Mouse (Mus musculus) telencephalon, adult 2 months (tissue): Measurements from ENCODE around the gene Lipc.

Experiments
- DNase-seq: peaks from one replicate; pipeline ENCODE4 v3.0.0-alpha.2; 2011; ENCODE audit warnings: low read depth, low spot score

The Lipc gene

DNA sequence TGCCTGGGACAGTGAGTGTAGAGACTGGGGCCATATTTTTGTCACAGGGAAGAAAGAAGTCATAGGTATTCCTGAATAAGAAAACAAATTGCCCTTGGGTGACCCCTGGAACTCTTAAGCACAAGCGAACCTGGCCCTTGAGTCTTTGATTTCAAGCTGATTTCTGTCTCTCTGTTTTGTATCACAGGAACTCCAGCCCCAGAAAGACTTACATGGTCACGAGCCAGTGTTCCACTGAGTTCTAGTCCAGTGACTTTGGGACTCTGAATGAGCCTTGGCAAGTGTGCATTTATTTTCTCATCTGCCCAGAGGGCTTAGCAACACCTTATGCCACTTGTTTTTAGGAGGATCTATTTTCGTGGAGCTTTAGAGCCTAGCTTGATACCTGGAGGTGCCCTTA, 5.7 kb upstream of the Lipc start:
- DNase-seq = no peak

DNA sequence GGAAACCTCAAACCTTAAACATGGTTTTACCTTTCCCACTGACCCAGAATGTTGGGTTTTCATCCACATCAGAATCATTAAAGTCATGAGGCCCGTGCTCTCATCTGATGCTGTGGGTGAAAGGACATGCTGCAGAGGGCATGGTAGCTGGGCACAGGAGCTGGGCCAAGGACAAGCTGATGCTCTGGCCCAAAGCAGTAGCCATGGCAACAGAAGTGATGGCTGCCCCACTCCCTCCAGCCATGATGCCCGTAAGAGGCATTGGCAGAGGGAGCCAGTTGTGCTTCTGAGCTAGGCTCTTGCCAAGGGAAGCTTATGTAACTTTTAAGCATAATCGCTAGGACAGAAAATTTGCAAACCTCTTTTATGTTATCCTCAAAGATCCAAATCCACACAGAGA, 2.2 kb upstream of the Lipc start:
- DNase-seq = no peak

DNA sequence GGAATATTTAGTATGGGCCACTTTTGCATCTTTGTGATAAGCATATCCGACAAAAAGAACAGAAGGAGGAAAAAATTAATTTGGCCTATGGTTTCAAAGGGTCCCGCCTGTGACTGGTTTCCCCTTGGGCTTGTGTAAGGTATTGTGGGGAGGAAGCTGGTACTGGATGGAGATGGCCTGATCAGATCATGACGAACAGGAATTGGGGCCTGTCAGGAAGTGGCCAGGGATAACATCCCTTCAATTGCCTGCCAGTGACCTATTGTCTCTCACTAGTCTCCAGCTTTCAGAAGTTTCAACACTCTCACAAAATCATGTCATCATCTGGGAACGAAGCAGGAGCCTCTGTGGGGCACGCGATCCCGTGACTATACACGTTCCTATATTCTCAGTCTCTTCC, 2.7 kb downstream of the Lipc start:
- no peak for DNase-seq

DNA sequence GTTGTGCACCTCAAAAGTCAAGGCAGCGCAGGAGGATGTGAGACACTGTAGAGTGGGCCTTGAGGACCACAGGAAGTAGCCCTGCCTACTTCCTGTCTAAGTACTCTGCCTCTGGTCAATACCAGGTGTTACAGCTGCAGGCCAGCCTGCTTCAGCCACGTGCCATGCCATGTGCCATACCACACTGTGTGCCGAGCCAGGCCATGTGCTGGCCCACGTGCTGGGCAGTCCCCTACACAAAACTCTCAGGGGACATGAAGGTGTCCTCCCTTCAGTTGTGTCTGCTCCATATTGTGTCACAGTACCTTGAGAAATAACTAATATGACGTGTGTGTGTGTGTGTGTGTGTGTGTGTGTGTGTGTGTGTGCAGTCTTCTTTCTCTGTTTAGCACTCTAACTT, 4.7 kb downstream of the Lipc start:
- DNase-seq = no peak

DNA sequence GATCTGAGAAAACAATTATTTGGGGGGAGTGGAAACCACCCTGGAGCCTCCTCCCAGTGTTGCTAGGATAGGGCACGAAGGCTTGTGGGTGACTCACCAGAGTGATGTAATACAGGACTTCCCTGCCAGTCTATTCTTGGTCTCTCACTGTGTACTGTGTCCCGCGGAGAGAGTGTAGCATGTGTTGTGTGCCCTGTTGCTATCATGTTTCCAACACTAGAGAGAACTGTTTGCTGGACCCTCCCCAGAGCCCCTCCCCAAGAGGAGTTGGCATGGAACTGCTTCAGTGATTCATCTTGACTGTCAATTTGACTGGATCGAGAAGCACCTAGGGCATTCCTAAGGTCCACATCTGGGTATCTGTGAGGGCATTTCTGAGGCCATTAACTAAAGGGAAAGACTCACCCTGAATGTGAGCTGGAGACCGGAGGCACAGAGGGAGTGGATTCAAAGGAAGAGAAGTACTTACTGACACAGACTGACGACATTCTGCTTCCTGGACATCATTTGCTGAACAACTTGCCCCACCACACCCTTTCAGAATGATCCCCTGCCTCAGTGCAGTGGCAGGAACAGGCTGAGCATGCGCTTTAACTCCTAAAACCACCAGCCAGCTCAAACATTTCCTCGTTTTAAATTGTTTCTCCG, 9.2 kb downstream of the Lipc start:
- no peak for DNase-seq

DNA sequence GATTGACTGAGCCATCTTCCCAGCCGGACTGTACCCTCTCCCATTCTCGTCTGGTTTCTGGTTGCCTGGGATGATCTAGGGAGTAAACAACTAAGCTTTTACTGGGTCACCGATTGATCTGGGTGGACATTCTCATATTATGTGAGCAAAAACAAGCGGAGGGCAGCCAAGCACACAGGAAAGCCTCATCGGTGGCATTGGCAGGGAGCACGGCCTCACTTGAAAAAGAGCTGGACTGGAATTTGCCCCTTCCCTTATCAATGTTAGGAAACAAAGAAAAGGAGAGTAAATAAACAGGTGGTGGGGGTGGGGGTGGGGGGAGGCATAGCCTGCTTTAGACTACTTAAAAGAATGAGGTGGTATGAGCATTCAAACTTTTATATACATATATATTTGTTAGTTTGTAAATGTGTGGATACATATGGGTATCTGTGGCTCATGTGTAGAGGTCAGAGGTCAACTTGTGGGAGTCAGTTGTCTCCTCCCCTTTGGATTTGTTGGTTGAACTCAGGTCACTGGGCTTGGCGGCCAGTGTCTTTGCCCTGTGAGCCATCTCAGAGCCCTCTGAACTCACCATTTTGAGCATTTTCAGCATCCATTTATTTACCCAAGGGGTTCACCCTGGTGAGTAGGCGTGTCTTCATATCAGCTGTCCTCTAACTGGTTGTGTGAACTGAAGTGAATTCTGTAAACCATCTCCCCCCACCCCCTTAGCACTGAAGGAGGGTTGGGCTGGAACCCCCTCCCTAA, 12.1 kb downstream of the Lipc start:
- DNase-seq = no peak

DNA sequence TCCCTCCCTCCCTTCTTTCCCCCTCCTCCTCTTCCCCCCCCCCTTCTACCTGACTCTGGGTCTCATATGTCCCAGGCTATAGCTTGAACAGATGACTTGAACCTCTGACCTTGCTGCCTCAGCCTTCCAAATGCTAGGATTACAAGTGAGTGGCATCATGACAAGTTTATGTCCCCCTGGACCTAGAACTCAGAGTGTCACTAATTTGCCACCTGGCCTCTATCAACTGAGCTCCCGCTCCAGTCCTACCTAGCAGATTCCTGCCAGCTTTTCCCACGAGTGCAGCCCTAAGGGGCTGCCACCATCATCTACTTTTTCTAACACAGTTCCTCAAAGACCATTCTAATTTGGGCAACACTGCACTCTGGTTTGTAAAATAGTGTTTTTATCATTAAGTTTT, 13.2 kb downstream of the Lipc start:
- no peak for DNase-seq

DNA sequence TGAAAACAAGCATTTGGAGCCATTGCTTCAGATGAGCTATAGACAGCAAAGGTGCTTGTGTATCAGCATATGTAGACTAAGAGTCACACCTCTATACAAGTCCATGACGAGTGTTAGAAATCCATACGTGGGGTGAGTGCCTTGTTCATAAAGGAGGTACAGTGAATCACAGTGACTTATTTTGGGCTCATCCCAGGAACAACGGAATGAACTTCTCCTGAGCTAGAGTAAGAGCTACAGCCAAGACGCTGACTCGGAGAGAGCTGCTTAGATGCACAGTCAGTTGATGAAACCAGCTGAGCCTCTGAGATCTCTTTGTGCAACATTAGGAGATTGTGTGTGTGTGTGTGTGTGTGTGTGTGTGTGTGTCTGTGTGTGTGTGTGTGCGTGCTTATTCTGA, 13.9 kb downstream of the Lipc start:
- no peak for DNase-seq

DNA sequence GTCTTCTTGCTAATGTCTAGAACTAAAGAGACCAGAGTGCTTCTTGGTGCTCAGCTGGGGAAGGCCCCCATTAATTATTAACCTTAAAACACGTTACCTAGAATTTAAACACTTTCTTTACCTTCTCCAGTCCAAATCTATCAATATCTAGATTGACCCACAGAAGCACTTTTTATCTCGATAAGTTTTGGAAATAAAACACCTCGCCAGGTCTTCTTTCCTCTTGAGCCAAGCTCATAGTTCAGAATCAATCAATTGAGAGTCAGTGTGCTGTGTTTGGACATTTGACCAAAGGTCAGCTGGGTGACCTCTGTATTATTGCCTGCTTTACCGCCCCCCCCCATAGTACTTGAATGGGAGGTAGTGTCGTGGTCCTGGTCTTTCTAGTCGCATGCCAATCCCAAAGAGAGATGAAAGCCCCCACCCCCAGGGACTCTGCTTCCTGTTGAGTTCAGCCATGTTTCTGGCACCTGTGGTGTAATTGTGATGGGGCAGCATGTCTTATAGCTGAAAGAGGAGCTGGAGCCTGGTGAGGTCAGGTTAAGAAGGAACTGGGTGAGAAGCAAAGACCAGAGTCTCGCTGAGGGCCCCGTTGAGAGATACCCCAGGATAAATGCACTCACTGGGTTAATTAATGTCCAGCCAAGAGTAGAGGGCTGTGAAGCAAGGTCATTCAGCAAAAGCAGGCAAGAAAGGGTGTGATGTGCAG, 17.3 kb downstream of the Lipc start:
- DNase-seq = no peak

DNA sequence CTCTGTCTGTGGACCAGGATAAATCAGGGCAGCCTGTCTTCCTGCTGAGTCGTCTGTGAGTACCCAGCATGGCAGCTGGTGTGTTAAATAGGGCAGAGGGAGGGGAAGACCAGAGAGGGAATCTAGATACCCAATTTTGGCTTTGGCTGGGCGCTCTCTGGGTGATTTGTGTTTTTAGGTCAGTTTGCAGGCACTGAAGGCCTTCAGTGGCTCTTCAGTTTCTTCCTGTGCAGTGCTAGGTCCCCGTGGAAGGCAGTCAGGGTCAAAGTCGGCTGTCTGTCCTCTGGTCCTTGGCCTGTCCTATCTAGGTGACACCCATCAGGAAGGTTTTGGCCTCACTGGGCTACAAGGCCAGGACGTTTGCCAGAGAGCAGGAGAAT, 21.4 kb downstream of the Lipc start:
- DNase-seq = no peak

DNA sequence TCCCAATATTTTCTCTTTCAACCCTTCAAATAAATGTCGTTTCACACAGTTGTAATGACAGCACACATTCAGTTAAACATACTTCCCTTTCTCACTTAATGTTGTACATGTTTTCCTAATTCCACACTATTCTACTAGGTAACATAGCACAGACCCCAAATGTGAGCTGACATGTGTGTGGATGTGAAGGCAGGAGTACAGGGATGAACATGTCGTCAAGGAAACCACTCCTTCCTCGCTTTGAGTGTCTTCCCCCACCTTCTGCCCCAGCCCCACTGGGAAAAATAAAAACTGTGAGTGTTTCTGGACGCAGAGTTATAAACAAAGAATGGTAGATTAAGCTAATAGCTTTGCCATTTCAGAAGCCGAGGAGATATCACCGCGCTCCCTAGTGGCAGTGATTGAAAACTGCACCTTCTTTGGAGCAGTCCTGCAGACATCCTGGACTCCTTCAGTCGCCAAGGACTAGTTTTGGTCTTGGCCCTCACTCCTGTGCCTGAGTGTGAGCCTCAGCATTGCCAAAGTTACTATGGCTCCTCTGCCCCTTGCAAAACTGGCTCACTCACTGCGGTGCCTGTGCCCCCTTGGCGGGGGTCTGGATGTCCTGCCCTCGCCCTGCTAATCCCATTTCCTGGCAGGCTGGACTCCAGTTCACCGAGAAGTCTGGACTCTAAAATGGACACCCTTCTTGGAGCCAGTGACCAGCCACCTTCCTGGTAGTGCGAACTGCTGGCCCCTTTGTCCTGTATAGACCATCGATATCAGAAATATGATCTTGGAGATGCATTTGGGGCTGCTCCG, 22.0 kb downstream of the Lipc start:
- no peak for DNase-seq

DNA sequence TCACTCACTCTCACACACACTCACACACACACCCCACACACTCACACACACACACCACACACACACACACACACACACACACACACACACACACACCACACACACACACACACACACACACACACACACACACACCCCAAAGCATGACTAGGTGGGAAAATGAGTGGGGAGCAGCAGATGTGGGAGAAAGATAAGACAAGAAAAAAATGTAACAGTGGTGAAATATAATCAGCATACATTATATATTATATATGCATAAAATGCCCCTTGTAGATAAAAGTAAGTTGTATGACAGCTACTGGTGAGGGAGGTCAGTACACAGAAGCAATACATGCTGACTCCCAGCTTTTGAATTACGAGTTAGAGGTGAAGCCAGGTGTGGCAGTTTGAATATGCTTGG, 23.6 kb downstream of the Lipc start:
- DNase-seq = no peak

DNA sequence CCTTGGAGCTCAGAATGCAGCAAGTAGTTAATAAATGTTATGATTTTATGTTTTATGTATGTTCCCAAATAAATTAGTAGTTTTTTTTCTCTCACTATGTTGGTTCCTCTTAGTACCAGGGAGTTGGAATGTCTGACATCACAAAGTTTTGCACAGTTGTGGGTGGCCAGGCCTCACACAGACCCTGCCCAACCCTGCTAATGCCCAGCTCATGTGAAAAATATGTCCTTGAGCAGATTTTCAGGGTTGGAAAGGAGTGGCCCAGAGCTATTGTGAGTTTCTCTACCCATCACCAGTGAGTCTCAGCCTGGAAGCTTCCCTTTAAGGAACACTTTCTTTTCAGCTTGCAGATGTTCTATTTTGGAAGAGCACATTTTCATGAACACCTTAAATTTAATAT, 24.3 kb downstream of the Lipc start:
- DNase-seq = no peak

DNA sequence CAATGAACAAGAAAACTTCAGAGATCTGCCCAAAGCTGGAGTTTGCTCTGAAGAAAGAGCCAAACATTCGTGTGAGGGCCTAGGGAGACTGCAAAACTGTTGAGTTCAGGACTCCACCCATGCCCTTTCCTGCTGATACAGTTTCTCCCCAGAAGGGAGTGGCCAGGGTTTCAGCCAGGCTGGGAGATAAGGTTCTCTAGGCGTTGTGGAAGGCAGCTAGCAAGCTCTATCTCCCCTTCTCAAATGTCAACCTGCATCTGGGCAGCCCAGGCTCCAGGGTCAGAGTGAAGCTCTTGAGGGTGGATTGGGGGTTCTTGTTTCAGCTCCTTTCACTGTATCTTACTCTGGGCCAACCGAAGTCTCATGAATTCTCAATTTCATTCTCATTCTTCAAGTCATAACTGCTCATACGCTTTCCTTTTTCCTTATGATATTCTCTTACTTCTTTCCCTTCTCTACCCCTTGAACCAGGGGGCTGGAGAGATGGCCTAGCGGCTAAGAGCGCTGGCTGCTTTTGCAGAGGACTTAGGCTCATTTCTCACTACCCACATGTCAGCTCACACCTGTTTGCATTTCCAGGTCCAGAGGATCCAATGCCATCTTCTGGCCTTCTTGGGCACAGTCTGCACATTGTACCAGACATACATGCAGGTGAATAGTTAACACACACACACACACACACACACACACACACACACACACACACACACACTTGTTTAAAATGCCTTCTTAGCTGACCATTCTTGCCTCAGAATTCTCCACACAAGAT, 25.0 kb downstream of the Lipc start:
- no peak for DNase-seq

DNA sequence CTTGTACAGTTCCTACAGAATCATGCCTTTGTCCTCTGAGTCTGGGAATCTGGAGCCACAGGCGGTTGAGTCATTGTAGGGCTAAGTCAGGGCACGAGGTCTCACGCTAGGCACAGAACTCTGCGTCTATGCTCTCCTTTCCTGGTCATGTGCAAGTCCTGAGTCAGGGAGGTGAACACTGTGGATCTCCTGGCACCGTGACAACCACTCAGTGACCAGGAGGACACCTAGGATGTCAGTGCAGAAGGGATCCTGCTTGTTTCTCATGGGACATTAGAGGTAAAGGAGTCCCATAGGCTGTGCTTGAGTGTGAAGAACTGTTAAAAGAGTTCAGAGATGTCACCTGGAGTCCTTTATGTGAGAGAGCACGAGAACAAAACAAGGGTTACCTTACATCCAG, 26.8 kb downstream of the Lipc start:
- DNase-seq = no peak

DNA sequence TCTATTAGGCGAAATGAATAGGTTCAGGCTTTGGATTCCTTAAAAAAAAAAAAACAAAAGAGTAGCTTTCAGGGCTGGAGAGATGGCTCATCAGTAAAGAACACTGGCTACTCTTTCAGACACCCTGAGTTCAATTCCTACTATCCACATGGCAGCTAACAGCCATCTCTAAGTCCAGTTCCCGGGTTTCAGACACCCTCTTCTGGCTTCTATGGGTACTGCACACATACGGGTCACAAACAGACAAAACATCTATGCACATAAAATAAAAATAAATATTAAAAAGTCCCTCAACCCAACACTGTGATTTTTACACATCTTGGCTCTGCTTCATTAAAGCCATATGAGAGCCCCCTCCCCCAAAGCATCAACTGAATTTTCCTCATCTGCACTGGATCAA, 27.3 kb downstream of the Lipc start:
- DNase-seq = no peak

DNA sequence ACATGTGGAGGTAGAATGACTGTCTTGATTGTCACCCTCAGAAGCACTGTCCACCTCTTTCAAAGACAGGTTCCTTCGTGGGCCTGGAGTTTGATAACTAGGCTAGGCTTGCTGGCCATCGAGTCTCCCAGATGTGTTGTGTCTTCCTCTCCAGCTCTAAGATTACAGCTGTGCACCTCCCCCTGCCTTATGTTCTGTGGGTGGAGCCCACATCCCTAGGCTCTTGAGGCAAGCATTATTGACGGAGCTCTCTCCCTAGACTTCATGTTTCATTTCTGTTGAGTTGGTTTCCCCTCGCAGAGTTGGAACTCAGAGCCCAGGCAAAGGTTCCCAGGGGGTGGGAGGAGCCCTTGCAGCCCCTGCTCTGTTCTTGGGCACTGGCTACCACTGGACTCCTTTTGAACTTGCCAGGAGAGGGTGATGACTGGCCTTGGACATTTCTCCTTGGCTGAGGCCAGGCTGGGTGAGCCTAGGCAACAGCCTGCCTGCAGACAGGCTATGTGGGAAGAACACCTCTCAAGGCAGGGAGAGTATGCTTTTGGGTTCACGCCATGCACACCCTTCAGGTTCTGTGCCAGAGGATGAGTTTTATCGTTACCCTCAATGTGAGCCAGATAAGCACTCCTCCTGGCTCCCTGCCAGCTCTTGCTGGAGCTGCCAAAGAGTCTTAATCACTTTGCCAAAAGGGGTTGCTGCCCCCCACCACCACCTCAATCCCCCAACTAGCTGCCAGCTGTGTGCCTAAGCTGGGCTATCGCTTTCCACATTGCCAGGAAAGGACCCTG, 30.1 kb downstream of the Lipc start:
- no peak for DNase-seq

DNA sequence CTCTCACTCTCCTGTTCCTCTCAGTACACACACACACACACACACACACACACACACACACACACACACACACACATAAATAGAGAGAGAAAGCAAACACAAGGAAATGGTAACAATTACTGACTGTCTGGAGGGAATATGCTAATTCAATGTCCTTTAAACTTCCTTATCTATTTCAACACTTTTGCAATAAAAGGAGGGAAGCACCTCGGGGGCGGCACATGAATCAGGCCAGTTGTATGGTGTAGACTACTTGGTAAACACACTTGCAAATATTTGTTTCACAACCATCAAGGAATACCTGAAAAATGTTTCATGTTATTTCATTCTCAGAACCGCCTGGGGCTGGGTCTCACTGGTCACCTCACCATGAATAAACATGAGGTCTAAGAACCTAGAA, 30.9 kb downstream of the Lipc start:
- DNase-seq = no peak

DNA sequence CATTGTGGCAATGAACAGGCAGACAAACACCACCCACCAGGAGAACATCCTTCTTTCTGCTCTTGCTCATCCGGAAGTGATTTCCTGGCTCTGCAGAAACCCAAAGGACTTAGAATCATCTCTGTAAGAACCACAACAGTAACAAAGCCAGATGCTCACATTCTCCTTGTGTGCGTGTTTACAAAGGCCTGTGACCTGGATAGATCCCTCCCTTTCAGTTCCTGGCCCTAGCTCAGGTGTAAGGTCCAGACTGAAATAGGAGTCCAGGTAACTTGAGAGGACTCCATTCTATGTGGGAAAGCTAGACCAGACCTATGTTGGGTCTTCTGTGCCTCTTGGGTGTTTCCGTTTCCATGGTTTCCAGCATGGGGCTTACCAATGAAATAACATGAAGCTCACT, 32.8 kb downstream of the Lipc start:
- DNase-seq = no peak

DNA sequence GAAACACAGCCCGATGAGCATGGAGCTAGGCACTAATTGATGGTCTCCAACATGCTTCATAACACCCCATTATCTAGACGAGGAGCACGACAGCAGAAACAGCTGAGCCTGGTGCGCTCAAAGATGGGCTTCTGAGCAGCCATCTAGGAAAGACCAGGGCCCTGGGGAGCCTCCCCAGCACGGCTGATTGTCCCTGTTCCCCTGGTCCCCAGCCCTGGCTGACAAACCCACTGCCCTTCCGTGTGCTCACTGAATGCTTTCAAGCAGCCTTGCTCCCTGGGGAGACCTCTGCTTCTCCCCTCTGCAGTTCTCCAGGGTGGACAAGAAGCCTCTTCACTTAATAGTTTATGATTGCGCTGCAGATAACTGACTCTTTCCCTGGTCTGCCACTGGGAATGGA, 35.5 kb downstream of the Lipc start:
- no peak for DNase-seq

DNA sequence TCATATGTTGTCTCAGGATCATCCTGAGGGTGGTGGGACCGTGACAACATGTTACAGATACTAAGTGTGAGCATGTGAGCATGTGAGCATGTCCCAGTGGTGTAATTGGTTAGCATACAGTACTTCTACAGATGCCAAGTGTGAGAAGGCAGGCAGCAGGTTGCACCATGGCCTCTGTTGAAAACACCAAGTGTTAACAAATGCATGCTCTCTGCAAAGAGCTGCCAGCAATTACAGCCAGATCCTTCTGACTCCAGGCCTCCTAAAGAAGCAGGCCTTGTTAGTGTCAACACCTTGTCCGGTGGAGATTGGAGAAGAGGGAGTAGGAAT, 36.7 kb downstream of the Lipc start:
- no peak for DNase-seq
